ENCODE assay signal across 7 mouse cellular contexts in genomic region chr9:41580067-41580466, GRCm38 (mm10).
DNase-seq lines count a peak whose midpoint lies in the region; ATAC-seq lines count a peak whose summit lies in the region.

No protein-coding gene starts in this region.

- H3K9me3 ChIP-seq in heart, embryonic 15.5 days (replicated peaks) = no peaks in the 10 kb centered on the region
- H3K9me3 ChIP-seq in liver, embryonic 12.5 days (replicated peaks) = no peaks in the 10 kb centered on the region

- 0% methylated on average over 4 of the region's 4 CpGs for WGBS in heart, embryonic 15.5 days
- 21% methylated on average over 4 of the region's 4 CpGs for WGBS in liver, embryonic 12.5 days (ENCODE audit: insufficient replicate concordance)

- peak overlapping the region; percentile 71 for H3K4me3 ChIP-seq in heart, embryonic 15.5 days
- H3K4me3 ChIP-seq in liver, embryonic 12.5 days = peak overlapping the region; percentile 40

- H3K36me3 ChIP-seq in heart, embryonic 15.5 days = no peaks in the 10 kb centered on the region
- H3K36me3 ChIP-seq in liver, embryonic 12.5 days = no peaks in the 10 kb centered on the region

- peaks cover 20% of the 10 kb centered on the region for H3K4me1 ChIP-seq in heart, embryonic 15.5 days (replicated peaks)
- no peaks in the 10 kb centered on the region for H3K4me1 ChIP-seq in liver, embryonic 12.5 days

- peak overlapping the region; percentile 76 for H3K9ac ChIP-seq in heart, embryonic 15.5 days
- no peak overlapping the region for H3K9ac ChIP-seq in liver, embryonic 12.5 days

- peak overlapping the region; percentile 70 for H3K4me2 ChIP-seq in heart, embryonic 15.5 days
- H3K4me2 ChIP-seq in liver, embryonic 12.5 days = no peak overlapping the region

- peak; percentile 48 to 65 for DNase-seq in right cerebral cortex, postnatal 10 days (ENCODE audit: low spot score in 2 of 2)
- no peak for DNase-seq in right cerebral cortex, adult 2 months (ENCODE audit: low spot score in 2 of 2)
- DNase-seq in ovary, postnatal 36 days (ENCODE audit: low spot score) = no peak
- no peak for DNase-seq in cerebellum, adult 11 months
- DNase-seq in frontal cortex, postnatal 25 days (ENCODE audit: low spot score in 2 of 2) = no peak

- H3K27ac ChIP-seq in heart, embryonic 15.5 days = peak overlapping the region; percentile 91
- H3K27ac ChIP-seq in liver, embryonic 12.5 days = peak overlapping the region; percentile 51; the same call in 1 of the 2 replicates

- peak; percentile 51 for ATAC-seq in heart, embryonic 15.5 days (replicated peaks; ENCODE audit: insufficient number of reproducible peaks, insufficient read depth, low FRiP score, low read depth)
- ATAC-seq in liver, embryonic 12.5 days = no peak

- H3K27me3 ChIP-seq in heart, embryonic 15.5 days = no peaks in the 10 kb centered on the region
- H3K27me3 ChIP-seq in liver, embryonic 12.5 days (replicated peaks) = peaks cover 51% of the 10 kb centered on the region

Comparison
In these comparisons a context has a peak if more than half of its experiments do, and no peak if none do; other contexts are left out.
1. DNase-seq: peak in right cerebral cortex, postnatal 10 days (2 of 2); none in right cerebral cortex, adult 2 months (0 of 2), ovary, postnatal 36 days (single experiment), cerebellum, adult 11 months (single experiment) and frontal cortex, postnatal 25 days (0 of 2).